Mouse (Mus musculus): ENCODE data around the gene Ccsap. TPM values are rescaled to one million over a fixed set of nuclear protein-coding genes. Genes with fewer than 3 reads are reported as not detected.
A peak's percentile ranks its signal among the peaks of the same experiment; 100 is the strongest.

Ccsap gene
- polyA plus RNA-seq, 1 experiment from 2014 or later = 10.4 TPM

DNA sequence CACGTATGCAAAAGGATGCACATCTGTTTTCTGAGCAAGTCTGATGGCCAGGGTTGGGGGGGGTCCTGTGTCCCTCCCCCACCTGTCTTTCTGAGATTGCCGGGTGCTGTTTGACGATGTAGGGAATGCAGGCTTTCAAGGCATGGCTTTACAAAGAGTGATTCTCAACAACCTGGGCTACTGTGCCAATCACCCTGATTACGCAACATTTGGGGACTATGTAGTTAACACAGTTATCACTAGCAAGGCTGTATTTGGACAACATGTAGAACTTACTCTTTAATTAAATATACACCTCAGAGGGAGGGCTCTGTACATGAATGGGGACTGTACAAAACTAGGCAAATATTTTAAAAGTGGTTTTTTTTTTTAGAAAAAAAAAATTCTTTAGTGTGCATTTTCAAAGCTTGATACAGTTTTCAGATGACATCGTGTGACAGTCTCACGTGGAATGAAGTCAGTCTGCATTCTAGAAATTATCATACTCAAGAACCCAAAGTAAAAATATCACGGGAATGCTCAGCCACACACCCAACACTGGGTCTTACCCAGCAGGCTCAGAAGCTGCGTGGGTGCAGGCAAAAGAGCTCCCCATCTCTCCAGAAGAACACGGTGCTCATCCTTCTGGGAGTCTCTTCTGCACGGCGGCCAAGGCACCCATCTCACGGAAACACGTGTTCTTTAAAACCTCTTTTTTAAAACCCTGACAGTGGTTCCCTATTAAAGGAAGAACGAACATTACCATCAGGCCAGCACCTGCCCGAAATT is 19.2 kb downstream of the Ccsap start:
- ATAC-seq (replicated peaks; ENCODE audit: low FRiP score) (no peak), DNase-seq (ENCODE audit: low spot score) (no peak)
- H3K4me2 ChIP-seq (ENCODE audit: low read depth, low read length, severe bottlenecking) = no peak overlapping the region
- H3K9me3 ChIP-seq (ENCODE audit: control insufficient read depth, low read length) = no peaks in the 10 kb centered on the region
- no peaks in the 10 kb centered on the region for H3K4me1 ChIP-seq (replicated peaks; ENCODE audit: control insufficient read depth, insufficient read depth, low read length)
- H3K4me3 ChIP-seq (ENCODE audit: low read depth, low read length) = no peak overlapping the region
- H3K9ac ChIP-seq (ENCODE audit: low read length) = no peak overlapping the region
- H3K36me3 ChIP-seq (ENCODE audit: control insufficient read depth, insufficient read depth, low read length) = peaks cover 6% of the 10 kb centered on the region; the same call in 1 of the 2 replicates
- H3K27me3 ChIP-seq (ENCODE audit: control insufficient read depth, insufficient read depth, low read length) = no peaks in the 10 kb centered on the region
- whole genome bisulfite sequencing = 93% methylated on average over 15 of the region's 15 CpGs
- no peak overlapping the region for H3K27ac ChIP-seq (ENCODE audit: low read depth, low read length)

DNA sequence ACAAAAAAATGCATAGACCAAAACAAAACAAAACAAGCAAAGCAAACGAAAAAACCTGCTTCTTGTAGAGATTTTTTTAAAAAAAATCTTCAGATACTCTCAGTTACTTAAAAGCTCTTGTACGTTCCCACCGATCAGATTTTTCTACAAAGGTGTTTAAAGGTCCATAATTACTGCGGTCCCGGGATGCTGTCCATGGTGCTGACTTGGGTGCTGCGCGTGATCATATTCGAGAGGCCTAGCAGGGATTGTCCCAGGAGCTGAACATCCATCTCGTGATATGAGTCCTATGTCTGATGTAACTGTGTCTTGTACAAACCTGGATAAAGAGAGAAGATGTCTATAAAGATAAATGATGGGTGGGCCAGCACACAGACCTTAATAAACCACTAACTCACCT is 21.5 kb downstream of the Ccsap start:
- Histone ChIP-seq H3K9ac (ENCODE audit: low read length) (no peak overlapping the region), H3K9me3 (ENCODE audit: control insufficient read depth, low read length) (no peaks in the 10 kb centered on the region), H3K27me3 (ENCODE audit: control insufficient read depth, insufficient read depth, low read length) (no peaks in the 10 kb centered on the region), H3K4me1 (replicated peaks; ENCODE audit: control insufficient read depth, insufficient read depth, low read length) (no peaks in the 10 kb centered on the region), H3K27ac (ENCODE audit: low read depth, low read length) (no peak overlapping the region), H3K4me2 (ENCODE audit: low read depth, low read length, severe bottlenecking) (no peak overlapping the region), H3K4me3 (ENCODE audit: low read depth, low read length) (no peak overlapping the region), H3K36me3 (ENCODE audit: control insufficient read depth, insufficient read depth, low read length) (peaks cover 10% of the 10 kb centered on the region)
- 74% methylated on average over 9 of the region's 9 CpGs for WGBS
- ATAC-seq (replicated peaks; ENCODE audit: low FRiP score) (no peak), DNase-seq (ENCODE audit: low spot score) (peak; percentile 67)

DNA sequence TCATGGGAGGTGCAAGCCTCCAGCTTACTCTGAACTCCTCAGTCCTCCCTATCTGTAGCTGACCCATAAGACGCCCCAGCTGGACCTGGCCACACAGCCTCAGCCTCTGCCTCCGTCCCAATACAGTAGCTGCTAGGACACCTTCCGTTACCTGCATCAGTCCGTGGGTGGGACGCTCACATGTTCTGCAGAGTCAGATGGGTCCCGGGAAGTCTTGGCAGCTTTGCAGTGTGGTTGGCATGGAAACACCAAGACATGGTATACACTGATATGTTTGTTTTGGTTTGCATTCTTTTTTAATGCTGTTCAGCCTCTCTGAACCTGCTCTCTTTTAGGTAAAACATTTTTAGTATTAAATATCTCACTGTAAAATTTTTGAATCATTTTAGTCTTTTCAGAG is 23.7 kb downstream of the Ccsap start:
- Histone ChIP-seq H3K9me3 (ENCODE audit: control insufficient read depth, low read length) (no peaks in the 10 kb centered on the region), H3K9ac (ENCODE audit: low read length) (no peak overlapping the region), H3K4me3 (ENCODE audit: low read depth, low read length) (no peak overlapping the region), H3K27ac (ENCODE audit: low read depth, low read length) (no peak overlapping the region), H3K4me1 (replicated peaks; ENCODE audit: control insufficient read depth, insufficient read depth, low read length) (no peaks in the 10 kb centered on the region), H3K36me3 (ENCODE audit: control insufficient read depth, insufficient read depth, low read length) (peaks cover 16% of the 10 kb centered on the region), H3K27me3 (ENCODE audit: control insufficient read depth, insufficient read depth, low read length) (no peaks in the 10 kb centered on the region), H3K4me2 (ENCODE audit: low read depth, low read length, severe bottlenecking) (no peak overlapping the region)
- ATAC-seq (replicated peaks; ENCODE audit: low FRiP score) (no peak), DNase-seq (ENCODE audit: low spot score) (no peak)
- WGBS = 91% methylated on average over 6 of the region's 6 CpGs

DNA sequence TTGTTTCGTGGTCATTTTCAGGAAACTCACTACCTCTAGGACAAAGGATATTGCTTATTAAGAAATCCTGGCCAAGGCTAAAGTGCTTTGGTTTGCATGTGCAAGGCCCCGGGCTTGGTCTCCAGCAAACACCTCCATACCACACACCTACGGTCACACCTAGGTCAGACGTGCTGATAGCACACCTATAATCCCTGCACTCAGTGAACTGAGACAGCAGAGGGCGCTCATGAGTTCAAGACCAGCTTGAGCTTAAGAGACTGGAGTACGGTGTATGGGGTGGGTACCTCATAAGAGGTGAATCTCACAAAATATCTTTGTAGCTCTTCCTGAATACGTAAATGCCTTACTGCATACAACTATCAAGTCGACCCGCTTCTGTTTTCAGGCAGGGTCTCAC is 24.6 kb downstream of the Ccsap start:
- no peak for ATAC-seq (replicated peaks; ENCODE audit: low FRiP score)
- 61% methylated on average over 9 of the region's 9 CpGs for WGBS
- peaks cover 16% of the 10 kb centered on the region for H3K36me3 ChIP-seq (ENCODE audit: control insufficient read depth, insufficient read depth, low read length)

DNA sequence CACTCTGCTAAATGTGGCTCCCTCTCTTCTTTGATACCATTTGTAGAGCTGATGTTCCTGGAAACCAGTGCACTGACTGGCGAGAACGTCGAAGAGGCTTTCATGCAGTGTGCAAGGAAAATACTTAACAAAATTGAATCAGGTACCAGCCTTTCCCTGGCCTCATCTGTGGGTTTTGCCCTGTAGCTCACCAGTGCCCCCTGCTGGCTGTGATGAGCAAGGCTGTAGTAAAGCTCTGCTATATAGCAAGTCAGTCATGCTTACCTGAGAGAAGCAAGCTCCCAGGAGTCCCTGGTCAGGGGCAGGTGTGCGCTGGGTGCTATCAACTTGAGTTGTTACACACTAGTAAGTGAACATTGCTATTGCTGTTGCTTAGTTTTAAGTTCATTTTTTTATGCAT is 27.3 kb downstream of the Ccsap start:
- H3K4me1 ChIP-seq (replicated peaks; ENCODE audit: control insufficient read depth, insufficient read depth, low read length) = no peaks in the 10 kb centered on the region
- no peak overlapping the region for H3K4me3 ChIP-seq (ENCODE audit: low read depth, low read length)
- no peaks in the 10 kb centered on the region for H3K27me3 ChIP-seq (ENCODE audit: control insufficient read depth, insufficient read depth, low read length)
- no peak overlapping the region for H3K9ac ChIP-seq (ENCODE audit: low read length)
- no peak for ATAC-seq (replicated peaks; ENCODE audit: low FRiP score)
- WGBS = 94% methylated on average over 4 of the region's 4 CpGs
- H3K27ac ChIP-seq (ENCODE audit: low read depth, low read length) = no peak overlapping the region
- no peaks in the 10 kb centered on the region for H3K9me3 ChIP-seq (ENCODE audit: control insufficient read depth, low read length)
- no peak overlapping the region for H3K4me2 ChIP-seq (ENCODE audit: low read depth, low read length, severe bottlenecking)
- peaks cover 20% of the 10 kb centered on the region for H3K36me3 ChIP-seq (ENCODE audit: control insufficient read depth, insufficient read depth, low read length)
- DNase-seq (ENCODE audit: low spot score) = no peak

More for the DNA sequence above, 24.6 kb downstream of the Ccsap start:
- no peak overlapping the region for H3K4me3 ChIP-seq (ENCODE audit: low read depth, low read length)
- no peaks in the 10 kb centered on the region for H3K27me3 ChIP-seq (ENCODE audit: control insufficient read depth, insufficient read depth, low read length)
- DNase-seq (ENCODE audit: low spot score) = peak; percentile 75
- no peaks in the 10 kb centered on the region for H3K4me1 ChIP-seq (replicated peaks; ENCODE audit: control insufficient read depth, insufficient read depth, low read length)
- no peak overlapping the region for H3K4me2 ChIP-seq (ENCODE audit: low read depth, low read length, severe bottlenecking)
- H3K27ac ChIP-seq (ENCODE audit: low read depth, low read length) = no peak overlapping the region
- H3K9me3 ChIP-seq (ENCODE audit: control insufficient read depth, low read length) = no peaks in the 10 kb centered on the region
- H3K9ac ChIP-seq (ENCODE audit: low read length) = no peak overlapping the region

DNA sequence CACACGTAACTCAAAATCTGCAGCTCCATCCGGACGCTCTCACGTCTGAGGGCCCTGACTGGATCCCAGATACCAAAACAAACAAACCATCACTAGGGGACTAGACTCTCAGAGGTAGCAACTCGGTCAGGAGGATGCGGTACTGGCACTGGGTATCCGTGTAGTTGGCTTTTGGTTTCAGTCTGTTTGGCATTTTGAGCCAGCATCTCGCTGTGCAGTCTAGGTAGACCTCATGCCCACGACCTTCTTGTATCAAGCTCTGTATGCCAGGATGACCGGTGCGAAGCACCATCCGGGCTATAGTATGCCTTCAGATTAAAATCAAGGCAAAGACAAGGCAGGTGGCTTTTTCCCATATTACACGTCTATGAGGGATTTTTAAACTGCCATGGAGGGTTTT is 32.5 kb downstream of the Ccsap start:
- no peak overlapping the region for H3K27ac ChIP-seq (ENCODE audit: low read depth, low read length)

DNA sequence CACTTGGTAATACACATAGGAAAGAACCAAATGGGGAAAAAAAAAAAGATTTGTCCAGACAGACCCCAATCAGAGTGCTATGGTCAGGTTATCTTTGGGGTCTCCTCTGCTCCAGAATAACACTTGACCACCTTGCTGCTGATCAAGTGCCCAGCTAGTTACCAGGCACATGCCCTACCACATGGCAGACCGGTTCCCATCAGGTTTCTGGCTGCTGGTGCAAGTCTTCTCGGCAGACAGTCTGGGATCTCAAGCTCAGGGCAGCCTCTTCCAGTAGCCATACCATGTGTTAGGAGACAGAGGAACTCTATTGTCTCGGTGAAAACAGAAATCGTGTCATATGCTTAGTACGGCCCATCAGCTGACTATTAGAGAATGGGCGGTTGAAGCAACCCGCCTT is 33.3 kb downstream of the Ccsap start:
- no peak for ATAC-seq (replicated peaks; ENCODE audit: low FRiP score)
- no peak overlapping the region for H3K9ac ChIP-seq (ENCODE audit: low read length)
- H3K4me3 ChIP-seq (ENCODE audit: low read depth, low read length) = no peak overlapping the region
- DNase-seq (ENCODE audit: low spot score) = no peak
- H3K36me3 ChIP-seq (ENCODE audit: control insufficient read depth, insufficient read depth, low read length) = peaks cover 7% of the 10 kb centered on the region; the same call in 1 of the 2 replicates
- H3K27me3 ChIP-seq (ENCODE audit: control insufficient read depth, insufficient read depth, low read length) = no peaks in the 10 kb centered on the region
- H3K9me3 ChIP-seq (ENCODE audit: control insufficient read depth, low read length) = no peaks in the 10 kb centered on the region
- no peak overlapping the region for H3K4me2 ChIP-seq (ENCODE audit: low read depth, low read length, severe bottlenecking)
- no peaks in the 10 kb centered on the region for H3K4me1 ChIP-seq (replicated peaks; ENCODE audit: control insufficient read depth, insufficient read depth, low read length)
- 91% methylated on average over 7 of the region's 7 CpGs for WGBS
- H3K27ac ChIP-seq (ENCODE audit: low read depth, low read length) = no peak overlapping the region

More for the DNA sequence above, 32.5 kb downstream of the Ccsap start:
- 91% methylated on average over 13 of the region's 13 CpGs for WGBS
- H3K27me3 ChIP-seq (ENCODE audit: control insufficient read depth, insufficient read depth, low read length) = no peaks in the 10 kb centered on the region
- no peak overlapping the region for H3K4me2 ChIP-seq (ENCODE audit: low read depth, low read length, severe bottlenecking)
- peaks cover 7% of the 10 kb centered on the region; the same call in 1 of the 2 replicates for H3K36me3 ChIP-seq (ENCODE audit: control insufficient read depth, insufficient read depth, low read length)
- ATAC-seq (replicated peaks; ENCODE audit: low FRiP score) = no peak
- no peaks in the 10 kb centered on the region for H3K4me1 ChIP-seq (replicated peaks; ENCODE audit: control insufficient read depth, insufficient read depth, low read length)
- H3K9me3 ChIP-seq (ENCODE audit: control insufficient read depth, low read length) = no peaks in the 10 kb centered on the region
- no peak for DNase-seq (ENCODE audit: low spot score)
- H3K9ac ChIP-seq (ENCODE audit: low read length) = no peak overlapping the region
- H3K4me3 ChIP-seq (ENCODE audit: low read depth, low read length) = no peak overlapping the region

DNA sequence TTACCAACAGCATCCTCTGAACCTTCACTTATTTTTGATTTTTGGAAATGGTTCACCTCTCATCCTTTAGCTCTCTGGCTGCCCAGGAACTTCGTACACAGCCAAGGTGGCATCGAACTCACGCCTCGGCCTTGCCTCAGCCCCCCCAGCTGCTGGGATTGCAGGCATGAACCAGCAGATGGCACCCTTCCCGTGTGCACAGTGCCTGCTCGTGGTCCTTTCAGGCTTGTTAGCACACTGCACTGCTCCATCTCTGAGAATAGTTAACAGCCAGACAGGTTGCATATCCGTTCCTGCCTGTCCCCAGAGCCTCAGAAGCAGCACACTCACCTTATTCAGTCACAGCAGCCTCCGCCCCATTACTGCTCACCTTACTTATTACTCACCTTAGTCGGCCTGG is 34.0 kb downstream of the Ccsap start:
- H3K9me3 ChIP-seq (ENCODE audit: control insufficient read depth, low read length) = no peaks in the 10 kb centered on the region

More for the DNA sequence above, 34.0 kb downstream of the Ccsap start:
- ATAC-seq (replicated peaks; ENCODE audit: low FRiP score) = no peak
- Histone ChIP-seq H3K4me1 (replicated peaks; ENCODE audit: control insufficient read depth, insufficient read depth, low read length) (no peaks in the 10 kb centered on the region), H3K4me2 (ENCODE audit: low read depth, low read length, severe bottlenecking) (no peak overlapping the region), H3K27ac (ENCODE audit: low read depth, low read length) (no peak overlapping the region), H3K27me3 (ENCODE audit: control insufficient read depth, insufficient read depth, low read length) (no peaks in the 10 kb centered on the region), H3K36me3 (ENCODE audit: control insufficient read depth, insufficient read depth, low read length) (peaks cover 7% of the 10 kb centered on the region; the same call in 1 of the 2 replicates), H3K4me3 (ENCODE audit: low read depth, low read length) (no peak overlapping the region), H3K9ac (ENCODE audit: low read length) (no peak overlapping the region)
- DNase-seq (ENCODE audit: low spot score) = peak; percentile 58
- 69% methylated on average over 9 of the region's 9 CpGs for WGBS

All from forebrain, embryonic 11.5 days (tissue).